Mouse (Mus musculus) kidney, postnatal 0 days (tissue): ENCODE data around the gene Caps2. TPM values are rescaled to one million over a fixed set of nuclear protein-coding genes. Genes with fewer than 3 reads are reported as not detected.
"Not testable (repeated sequence)": the region's sequence is repeated elsewhere in the genome, so short reads cannot be mapped to it uniquely, and the experiment has no call there.

Experiments
- ATAC-seq: fragments of 200-750 bp; cut with Nextera tagmentation; replicated peaks from 2 replicates; pipeline ENCODE4 v1.8.0; 2017; ENCODE audit warnings: low read depth, moderate number of reproducible peaks, moderate TSS enrichment, moderate library complexity; ENCODE audit not compliant: low FRiP score
- DNase-seq: peaks from one replicate; pipeline ENCODE4 v3.0.0-alpha.2; 2016; ENCODE audit warnings: low spot score
- H3K27ac ChIP-seq: fragments of 300-500 bp; sonication (generic); 2 replicates; pipeline ENCODE4 v1.5.1; 2014; ENCODE audit warnings: mild to moderate bottlenecking
- H3K27me3 ChIP-seq: fragments of 300-500 bp; sonication (generic); 2 replicates; pipeline ENCODE4 v1.6.1; 2014; ENCODE audit warnings: low read length, mixed read lengths; ENCODE audit not compliant: insufficient read depth
- H3K36me3 ChIP-seq: fragments of 300-500 bp; sonication (generic); 2 replicates; pipeline ENCODE4 v1.6.1; 2014; ENCODE audit warnings: low read length, mixed read lengths; ENCODE audit not compliant: insufficient read depth
- H3K4me1 ChIP-seq: fragments of 300-500 bp; sonication (generic); replicated peaks from 2 replicates; pipeline ENCODE4 v1.6.1; 2014; ENCODE audit warnings: antibody characterized with exemption, low read length, mixed read lengths; ENCODE audit not compliant: insufficient read depth
- H3K4me2 ChIP-seq: fragments of 300-500 bp; sonication (generic); 2 replicates; pipeline ENCODE4 v1.6.1; 2014; ENCODE audit warnings: mild to moderate bottlenecking, low read length, moderate library complexity, mixed read lengths
- H3K4me3 ChIP-seq: fragments of 300-500 bp; sonication (generic); replicated peaks from 2 replicates; pipeline ENCODE4 v1.5.1; 2014; ENCODE audit warnings: low read depth, low read length
- H3K9ac ChIP-seq: fragments of 300-500 bp; sonication (generic); 2 replicates; pipeline ENCODE4 v1.6.1; 2014; ENCODE audit warnings: low read depth, low read length
- H3K9me3 ChIP-seq: fragments of 300-500 bp; sonication (generic); replicated peaks from 2 replicates; pipeline ENCODE4 v1.6.1; 2016; ENCODE audit warnings: low read length, inconsistent platforms, mixed read lengths
- CTCF ChIP-seq: IDR thresholded peaks from 2 replicates; pipeline ENCODE4 v1.5.1; 2016; ENCODE audit warnings: antibody characterized with exemption, low read depth, mild to moderate bottlenecking, moderate library complexity
- WGBS: fragments of 180-500 bp; shearing (Covaris S2); extraction: QIAGEN DNeasy Blood & Tissue Kit; methylation state at CpG from one replicate; pipeline ENCODE4 v1.1.7; 2014; 5-methylcytosine and 5-hydroxymethylcytosine counted together
- polyA plus RNA-seq: library from polyadenylated mRNA; unstranded; fragments of >200 nt; fragmentation: Nextera tagmentation; extraction: Ambion mirVana; gene quantifications from 2 replicates; pipeline ENCODE4 v1.2.1, GENCODE M21; 2015

The Caps2 gene
- polyA plus RNA-seq = 0.98 and 1.0 TPM in 2 replicates

- TF ChIP-seq CTCF = no peak
- H3K4me1 ChIP-seq = no peaks in the 10 kb centered on the region
- no peak within 1 kb of the TSS for H3K9ac ChIP-seq
- WGBS = 27% methylated on average over 4 of the region's 4 CpGs
- H3K36me3 ChIP-seq = no peaks in the 10 kb centered on the region
- H3K27ac ChIP-seq = no peak within 1 kb of the TSS
- H3K4me2 ChIP-seq = peak within 1 kb of the TSS; percentile 43
- H3K9me3 ChIP-seq = no peaks in the 10 kb centered on the region
- no peaks in the 10 kb centered on the region for H3K27me3 ChIP-seq
- DNase-seq (peak; percentile 75), ATAC-seq (peak; percentile 81)
- peak within 1 kb of the TSS; percentile 11; the same call in 1 of the 2 replicates for H3K4me3 ChIP-seq
Measured at GRCm38 (mm10) chr10:112163168-112163766, at the start of gene Caps2. TSS of gene Caps2 (plus strand) at chr10:112163621.

GRCm38 (mm10) chr10:112125090-112125489 is 38.3 kb upstream of the Caps2 start:
- DNase-seq, H3K27me3 ChIP-seq, H3K9me3 ChIP-seq, H3K27ac ChIP-seq, H3K9ac ChIP-seq, H3K36me3 ChIP-seq, H3K4me1 ChIP-seq, H3K4me2 ChIP-seq, H3K4me3 ChIP-seq: not testable (repeated sequence)
- WGBS = 23% methylated on average over 2 of the region's 2 CpGs
- peak; percentile 79; the same call in 1 of the 2 replicates for ATAC-seq

DNA sequence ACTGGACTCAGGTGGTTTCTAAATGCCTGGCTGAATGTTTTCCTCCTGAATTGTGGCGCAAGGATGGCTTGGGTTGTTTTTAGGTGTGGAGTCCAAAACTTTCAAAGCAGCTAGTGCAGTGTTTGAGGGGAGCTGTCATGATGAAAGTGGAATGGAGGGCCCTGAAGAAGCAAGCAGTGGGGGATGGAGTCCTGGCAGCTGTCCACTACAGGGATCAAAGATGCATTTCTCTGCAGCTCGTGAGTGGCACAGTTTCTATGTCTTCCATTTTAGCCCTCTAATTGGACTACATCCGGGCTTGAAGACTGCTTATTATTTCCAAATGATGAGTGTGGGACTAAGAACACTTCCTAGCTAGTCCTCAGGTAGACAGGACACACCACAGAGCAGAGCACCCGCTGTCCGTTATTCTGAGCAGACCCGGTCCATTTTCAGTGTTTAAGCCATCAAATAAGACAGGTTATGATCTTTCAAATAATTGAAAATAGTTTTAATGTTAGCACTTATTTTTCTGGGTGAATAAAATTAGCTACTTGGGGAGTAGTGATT is 35.7 kb upstream of the Caps2 start:
- not testable (repeated sequence) for H3K4me1 ChIP-seq, H3K9me3 ChIP-seq, ATAC-seq, H3K27ac ChIP-seq, H3K27me3 ChIP-seq, H3K4me3 ChIP-seq, H3K36me3 ChIP-seq, DNase-seq, H3K4me2 ChIP-seq, H3K9ac ChIP-seq
- whole genome bisulfite sequencing = 74% methylated on average over 6 of the region's 6 CpGs

DNA sequence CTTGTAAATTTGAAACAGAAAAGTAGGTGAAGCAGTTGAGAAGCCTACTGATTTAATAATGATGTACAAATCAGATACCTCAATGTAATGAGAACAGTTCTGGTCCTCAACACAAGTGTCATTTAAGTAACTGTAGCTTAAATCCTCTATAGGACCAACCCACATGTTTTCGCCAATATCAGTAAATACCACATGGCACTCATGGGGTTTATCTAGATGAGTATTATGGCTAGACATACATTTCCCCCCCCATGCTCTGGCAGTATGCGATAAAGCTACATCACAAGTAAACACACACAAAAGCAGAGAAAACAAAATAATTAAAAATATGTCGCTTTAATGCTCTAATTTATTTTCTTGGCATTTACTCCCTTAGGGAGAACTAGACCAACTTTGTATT is 31.2 kb upstream of the Caps2 start:
- no peak for TF ChIP-seq CTCF
- no peak overlapping the region for H3K27ac ChIP-seq
- no peak for DNase-seq
- H3K4me1 ChIP-seq = no peaks in the 10 kb centered on the region
- H3K9ac ChIP-seq = no peak overlapping the region
- no peak overlapping the region for H3K4me2 ChIP-seq
- H3K9me3 ChIP-seq = no peaks in the 10 kb centered on the region
- H3K36me3 ChIP-seq = no peaks in the 10 kb centered on the region
- no peak for ATAC-seq
- WGBS = 82% methylated on average over 3 of the region's 3 CpGs
- no peaks in the 10 kb centered on the region for H3K27me3 ChIP-seq
- H3K4me3 ChIP-seq = no peak overlapping the region

DNA sequence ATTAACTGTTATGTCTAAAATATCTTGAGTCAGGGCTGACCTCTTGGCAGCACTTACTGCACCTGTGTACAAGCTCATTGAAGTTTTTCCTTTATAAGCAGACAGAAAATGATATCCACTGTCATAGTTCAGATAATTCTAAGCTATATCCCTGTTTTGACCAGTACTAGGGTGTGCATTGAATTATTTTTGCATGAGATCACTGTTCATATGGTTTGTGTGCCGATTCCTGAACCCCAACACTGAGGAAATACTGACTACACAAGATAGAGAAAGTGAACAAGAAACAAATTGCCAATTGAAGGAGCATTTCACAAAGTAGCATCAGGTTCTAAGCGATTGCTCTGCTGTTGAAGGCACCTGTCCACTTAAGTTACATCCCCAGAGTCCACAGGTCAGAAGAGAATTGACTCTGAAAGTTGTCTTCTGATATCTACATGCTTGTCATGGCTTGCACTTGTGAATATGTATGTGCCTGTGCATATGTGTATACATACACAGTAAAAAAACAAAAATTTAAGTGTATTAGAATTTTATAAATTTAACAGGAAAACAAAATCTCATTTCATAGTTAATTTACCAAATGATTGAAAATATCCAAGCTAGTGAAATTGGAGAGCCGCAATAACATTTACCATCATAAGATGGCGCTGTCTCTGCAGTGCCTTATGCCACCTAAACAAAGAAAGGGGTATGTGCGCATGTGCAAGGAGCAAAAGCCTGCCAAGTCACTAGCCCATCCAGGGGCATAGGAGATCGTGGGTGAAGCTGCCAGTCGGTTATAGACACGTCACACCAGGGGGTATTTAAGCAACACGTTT is 25.2 kb upstream of the Caps2 start:
- H3K27ac ChIP-seq = no peak overlapping the region
- WGBS = 21% methylated on average over 9 of the region's 9 CpGs
- ATAC-seq = 0 out of 2 replicates have a peak, but pooled peaks have one; percentile 40
- 0 out of 2 replicates have a peak overlapping the region, but pooled peaks have one; percentile 9 for H3K4me3 ChIP-seq
- no peak overlapping the region for H3K9ac ChIP-seq
- H3K4me1 ChIP-seq = no peaks in the 10 kb centered on the region
- H3K27me3 ChIP-seq = no peaks in the 10 kb centered on the region
- TF ChIP-seq CTCF = peak; percentile 66
- no peaks in the 10 kb centered on the region for H3K9me3 ChIP-seq
- H3K4me2 ChIP-seq = peak overlapping the region; percentile 41
- H3K36me3 ChIP-seq = no peaks in the 10 kb centered on the region
- peak; percentile 74 for DNase-seq

GRCm38 (mm10) chr10:112138871-112139430 is 24.5 kb upstream of the Caps2 start:
- Histone ChIP-seq H3K36me3 (no peaks in the 10 kb centered on the region), H3K4me2 (peak overlapping the region; percentile 41), H3K27me3 (no peaks in the 10 kb centered on the region), H3K4me3 (0 out of 2 replicates have a peak overlapping the region, but pooled peaks have one; percentile 9), H3K4me1 (no peaks in the 10 kb centered on the region), H3K27ac (no peak overlapping the region), H3K9ac (no peak overlapping the region), H3K9me3 (no peaks in the 10 kb centered on the region)
- no peak for DNase-seq
- no peak for TF ChIP-seq CTCF
- no peak for ATAC-seq
- 39% methylated on average over 6 of the region's 6 CpGs for WGBS
